Mouse (Mus musculus): ENCODE data around the gene Inhbe. TPM values are rescaled to one million over a fixed set of nuclear protein-coding genes. Genes with fewer than 3 reads are reported as not detected.
A peak's percentile ranks its signal among the peaks of the same experiment; 100 is the strongest.
"Not testable (repeated sequence)": the region's sequence is repeated elsewhere in the genome, so short reads cannot be mapped to it uniquely, and the experiment has no call there.

Inhbe gene
- total RNA-seq, 2 experiments from 2014 or later, result not detected

- Histone ChIP-seq H3K27ac (peak overlapping the region; percentile 57; the same call in 1 of the 2 replicates), H3K4me3 (peak overlapping the region; percentile 77)
- DNase-seq, result peak; percentile 65
- no peak for TF ChIP-seq CTCF (IDR thresholded peaks at IDR 0.05)
- intact Hi-C loops (cut with DNase I), result no loop called here
Observed at GRCm38 (mm10) chr10:127326828-127327227, 27.4 kb downstream of the Inhbe start.

DNA sequence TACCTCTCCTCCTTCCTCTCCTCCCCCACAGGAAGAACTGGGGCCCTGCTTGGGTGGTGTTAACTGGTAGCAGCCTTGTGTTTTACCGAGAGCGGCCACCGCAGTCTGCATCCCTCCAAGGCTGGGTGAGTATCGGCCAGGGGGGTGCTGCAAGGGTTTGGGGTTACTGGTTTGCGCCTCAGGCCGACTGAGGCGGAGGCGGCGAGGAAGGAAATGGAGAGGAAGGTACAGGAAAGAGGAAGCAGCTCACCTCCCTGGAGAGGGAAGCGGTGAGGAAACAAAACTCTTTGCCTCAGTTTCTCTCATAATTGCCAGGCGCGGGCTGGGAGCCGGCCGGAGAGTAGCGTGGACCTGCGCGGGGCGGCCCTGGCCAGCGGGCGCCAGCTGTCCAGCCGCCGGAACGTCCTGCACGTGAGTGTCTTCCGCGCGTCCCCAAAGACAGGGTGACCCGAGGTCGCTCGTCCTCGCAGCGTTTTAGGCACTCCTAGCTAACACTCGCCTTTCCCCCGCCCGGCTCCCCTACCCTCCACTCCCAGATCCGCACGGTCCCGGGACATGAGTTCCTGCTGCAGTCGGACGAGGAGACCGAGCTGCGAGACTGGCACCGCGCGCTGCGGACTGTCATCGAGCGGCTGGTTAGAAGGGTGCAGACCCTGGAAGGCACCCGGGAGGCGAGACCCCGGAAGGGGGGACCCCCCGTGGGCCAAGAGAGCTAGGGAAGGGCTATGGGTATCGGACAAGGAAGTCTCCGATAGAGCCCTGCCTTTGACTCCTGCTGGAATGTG lies 28.0 kb downstream of the Inhbe start:
- TF ChIP-seq CTCF (IDR thresholded peaks at IDR 0.05), result no peak
- peak overlapping the region; percentile 57 for H3K27ac ChIP-seq
- peak; percentile 64 for DNase-seq
- H3K4me3 ChIP-seq, result peak overlapping the region; percentile 77
- intact Hi-C loops (cut with DNase I), result no loop called here

- intact Hi-C loops (cut with DNase I), result no loop called here
- Histone ChIP-seq H3K4me3 (peak overlapping the region; percentile 77), H3K27ac (no peak overlapping the region)
- peak; percentile 11 for DNase-seq
- TF ChIP-seq CTCF (IDR thresholded peaks at IDR 0.05), result no peak
Observed at GRCm38 (mm10) chr10:127325454-127326016, 28.7 kb downstream of the Inhbe start.

DNA sequence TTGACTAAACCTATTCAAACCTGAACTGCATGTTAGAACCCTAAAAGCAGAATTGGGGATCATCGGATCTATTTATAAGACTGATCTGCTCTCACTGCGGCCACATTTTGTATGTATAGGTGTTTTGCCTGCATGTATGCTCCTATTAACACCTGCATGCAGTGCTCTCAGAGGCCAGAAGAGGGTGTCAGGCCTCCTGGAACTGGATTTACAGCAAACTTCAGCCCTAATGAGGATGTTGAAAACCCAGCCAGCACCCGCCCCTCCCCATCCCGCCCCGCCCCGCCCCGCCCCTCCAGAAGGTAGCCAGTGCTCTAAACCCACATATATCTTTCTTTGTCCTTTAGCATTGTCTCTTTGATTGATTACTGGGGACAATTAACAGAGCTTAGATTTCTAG lies 29.7 kb downstream of the Inhbe start:
- H3K4me3 ChIP-seq, result peak overlapping the region; percentile 53; the same call in 1 of the 2 replicates
- peak; percentile 50 for TF ChIP-seq CTCF (IDR thresholded peaks at IDR 0.05)
- intact Hi-C loops (cut with DNase I), result no loop called here
- H3K27ac ChIP-seq, result no peak overlapping the region
- DNase-seq, result no peak

DNA sequence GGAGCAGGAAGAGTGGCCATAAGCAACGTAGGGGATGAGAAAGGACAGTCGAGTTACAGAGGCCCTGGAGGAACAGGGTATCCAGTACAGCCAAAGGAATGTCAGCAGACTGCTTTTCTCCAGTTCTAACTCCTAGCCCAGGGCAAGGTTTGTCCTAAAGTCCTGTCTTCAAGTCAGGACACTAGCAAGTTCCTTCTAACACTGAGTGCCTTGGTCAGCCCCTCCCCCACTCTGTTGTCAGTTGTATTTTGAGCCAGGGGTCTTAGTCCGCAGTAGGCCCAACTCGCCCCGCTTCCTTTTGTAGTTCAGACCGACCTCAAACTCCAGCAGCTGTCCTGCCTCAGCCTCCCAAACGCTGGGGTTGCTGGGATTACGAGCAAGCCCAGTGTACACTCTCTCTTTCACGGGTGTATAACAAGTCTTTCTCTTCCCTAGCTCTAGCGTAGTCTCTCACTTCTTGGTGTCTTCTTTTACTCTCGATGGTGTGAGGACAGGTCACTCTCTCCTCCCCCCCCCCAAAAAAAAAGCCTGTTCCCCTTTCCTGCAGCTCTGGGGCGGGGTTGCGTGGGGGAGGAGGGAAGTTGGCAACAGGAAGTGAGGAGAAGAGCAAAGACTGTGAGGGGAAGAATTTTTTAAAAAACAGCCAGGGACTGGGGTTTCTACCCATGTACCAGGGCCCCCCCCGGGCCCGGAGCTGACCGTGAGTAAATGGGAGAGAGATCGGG lies 30.9 kb downstream of the Inhbe start:
- peak overlapping the region; percentile 53 for H3K4me3 ChIP-seq
- TF ChIP-seq CTCF (IDR thresholded peaks at IDR 0.05), result no peak
- peak overlapping the region; percentile 48 for H3K27ac ChIP-seq
- DNase-seq, result no peak
- intact Hi-C loops (cut with DNase I), result no loop called here

DNA sequence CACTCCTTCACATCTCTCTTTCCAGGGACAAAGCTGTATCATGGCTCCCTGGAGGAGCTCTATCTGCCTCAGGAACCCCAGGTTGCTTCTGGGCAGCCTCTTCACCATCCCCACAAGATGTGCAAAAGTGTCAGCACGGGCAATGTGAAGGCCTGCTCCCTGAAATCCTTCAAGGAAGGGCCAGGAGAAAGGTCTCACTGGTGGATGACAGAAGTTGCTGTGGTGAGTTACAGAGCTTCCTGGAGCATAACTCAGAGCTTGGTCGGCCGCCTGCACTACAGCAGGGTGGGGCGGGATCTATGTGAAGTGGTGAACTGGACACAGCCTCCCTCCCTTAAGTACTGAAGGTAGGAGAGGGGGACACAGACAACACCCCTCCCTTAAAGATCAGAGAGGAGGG lies 31.5 kb downstream of the Inhbe start:
- Histone ChIP-seq H3K27ac (0 out of 2 replicates have a peak overlapping the region, but pooled peaks have one; percentile 40), H3K4me3 (no peak overlapping the region; the same call in 1 of the 2 replicates)
- no peak for TF ChIP-seq CTCF (IDR thresholded peaks at IDR 0.05)
- no peak for DNase-seq
- intact Hi-C loops (cut with DNase I), result no loop called here

GRCm38 (mm10) chr10:127322178-127322577 lies 32.0 kb downstream of the Inhbe start:
- TF ChIP-seq CTCF (IDR thresholded peaks at IDR 0.05), result no peak
- Histone ChIP-seq H3K27ac (no peak overlapping the region), H3K4me3 (no peak overlapping the region)
- intact Hi-C loops (cut with DNase I), result no loop called here
- no peak for DNase-seq

GRCm38 (mm10) chr10:127321621-127322020 lies 32.6 kb downstream of the Inhbe start, which contains the start of gene Arhgap9:
TSS of gene Arhgap9 (plus strand) at chr10:127321964.
- intact Hi-C loops (cut with DNase I), result no loop called here
- no peak for DNase-seq
- Histone ChIP-seq H3K27ac (no peak within 1 kb of the TSS), H3K4me3 (no peak within 1 kb of the TSS)
- no peak for TF ChIP-seq CTCF (IDR thresholded peaks at IDR 0.05)

- no peak for DNase-seq
- TF ChIP-seq CTCF (IDR thresholded peaks at IDR 0.05), result no peak
- Histone ChIP-seq H3K27ac (no peak overlapping the region), H3K4me3 (no peak overlapping the region)
- intact Hi-C loops (cut with DNase I), result no loop called here
Observed at GRCm38 (mm10) chr10:127319969-127320368, 34.2 kb downstream of the Inhbe start.

- intact Hi-C loops (cut with DNase I), result no loop called here
- Histone ChIP-seq H3K27ac (no peak overlapping the region), H3K4me3 (no peak overlapping the region)
- no peak for TF ChIP-seq CTCF (IDR thresholded peaks at IDR 0.05)
- no peak for DNase-seq
Observed at GRCm38 (mm10) chr10:127318009-127318408, 36.2 kb downstream of the Inhbe start.

DNA sequence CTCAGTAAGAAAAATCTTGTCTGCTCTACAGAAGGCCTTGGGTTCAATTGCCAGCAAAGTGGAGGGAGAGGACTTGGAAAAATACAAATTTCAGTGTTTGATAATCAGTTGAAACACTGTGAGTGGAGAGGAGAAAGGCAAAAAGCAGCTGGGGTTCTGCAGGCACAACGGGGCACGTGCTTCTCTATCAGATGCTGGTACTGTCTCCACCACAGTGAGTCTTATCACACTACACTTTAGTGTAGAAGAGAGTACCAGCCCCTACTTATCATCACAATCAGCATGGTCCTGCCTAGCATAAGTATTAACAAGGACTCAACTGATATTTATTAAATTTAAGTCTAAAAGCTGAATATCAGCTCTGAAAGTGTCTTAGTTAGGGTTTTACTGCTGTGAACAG lies 36.9 kb downstream of the Inhbe start:
- DNase-seq, result no peak
- Histone ChIP-seq H3K27ac (no peak overlapping the region), H3K4me3 (no peak overlapping the region)
- no peak for TF ChIP-seq CTCF (IDR thresholded peaks at IDR 0.05)
- intact Hi-C loops (cut with DNase I), result no loop called here

- intact Hi-C loops (cut with DNase I); H3K4me3 ChIP-seq; H3K27ac ChIP-seq; DNase-seq: not testable (repeated sequence)
Observed at GRCm38 (mm10) chr10:127314950-127315349, 39.3 kb downstream of the Inhbe start.

GRCm38 (mm10) chr10:127313516-127313915 lies 40.7 kb downstream of the Inhbe start:
- not testable (repeated sequence) for DNase-seq, H3K4me3 ChIP-seq, H3K27ac ChIP-seq
- intact Hi-C loops (cut with DNase I), result loop anchor here (2.0 kb wide), 1 partner anchor 47 kb away; the partner anchor contains the start of gene Dctn2
